Mouse (Mus musculus) adrenal gland, adult 18-20 months (tissue): ENCODE data around the gene Sult1a1. TPM values are rescaled to one million over a fixed set of nuclear protein-coding genes. Genes with fewer than 3 reads are reported as not detected.
A peak's percentile ranks its signal among the peaks of the same experiment; 100 is the strongest.
"Not testable (repeated sequence)": the region's sequence is repeated elsewhere in the genome, so short reads cannot be mapped to it uniquely, and the experiment has no call there.

Experiments
- DNase-seq, 2 experiments: peaks; one replicate each; pipeline ENCODE4 v3.0.0; 2021 to 2022; ENCODE audit warnings: low spot score in 2 of 2
- total RNA-seq, 2 experiments: library from RNA; stranded (reverse); gene quantifications; 1 replicate in 1 of 2; 2 replicates in 1 of 2; pipeline ENCODE4 v1.2.3; 2021

The Sult1a1 gene
- total RNA-seq, 2 experiments from 2014 or later: 48.0 to 52.5 TPM

DNA sequence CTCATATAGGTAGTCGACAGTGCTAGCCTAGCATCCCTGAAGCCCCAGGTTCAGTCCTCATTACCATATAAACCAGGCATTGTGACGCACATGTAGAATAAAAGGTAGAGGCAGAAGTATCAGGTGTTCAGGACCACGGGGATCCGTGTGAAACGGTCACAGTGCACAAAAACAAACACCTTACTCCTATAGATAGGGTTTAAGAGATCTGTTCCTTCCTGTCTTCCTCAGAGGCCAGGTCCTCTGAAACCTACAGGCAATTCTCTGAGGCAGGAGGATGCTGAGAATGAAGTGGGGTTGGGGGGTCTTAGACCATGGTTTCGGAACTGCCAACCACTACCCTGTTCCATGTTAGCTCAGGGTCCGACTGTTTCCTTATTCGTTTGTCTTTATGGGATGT, 21.6 kb upstream of the Sult1a1 start:
- DNase-seq: no peak

DNA sequence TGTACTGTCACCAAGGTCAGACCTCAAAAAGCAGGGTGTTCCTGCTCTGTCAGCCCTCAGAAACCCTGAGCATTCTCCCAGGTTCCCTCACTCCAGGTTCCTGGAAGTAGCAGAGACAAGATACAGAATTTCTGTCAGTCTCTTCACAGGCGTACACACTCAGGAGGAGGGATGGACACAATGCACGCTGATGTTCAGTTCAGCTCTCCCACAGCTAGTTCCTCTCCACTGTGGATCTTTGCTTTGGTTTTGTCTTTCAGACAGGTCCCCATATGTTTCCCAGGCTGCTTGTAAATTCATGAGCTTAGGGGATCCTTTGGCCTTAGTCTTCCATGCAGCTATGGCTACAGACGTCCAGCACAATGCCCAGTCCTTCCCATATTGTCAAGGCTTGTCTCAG, 20.7 kb upstream of the Sult1a1 start:
- no peak for DNase-seq

DNA sequence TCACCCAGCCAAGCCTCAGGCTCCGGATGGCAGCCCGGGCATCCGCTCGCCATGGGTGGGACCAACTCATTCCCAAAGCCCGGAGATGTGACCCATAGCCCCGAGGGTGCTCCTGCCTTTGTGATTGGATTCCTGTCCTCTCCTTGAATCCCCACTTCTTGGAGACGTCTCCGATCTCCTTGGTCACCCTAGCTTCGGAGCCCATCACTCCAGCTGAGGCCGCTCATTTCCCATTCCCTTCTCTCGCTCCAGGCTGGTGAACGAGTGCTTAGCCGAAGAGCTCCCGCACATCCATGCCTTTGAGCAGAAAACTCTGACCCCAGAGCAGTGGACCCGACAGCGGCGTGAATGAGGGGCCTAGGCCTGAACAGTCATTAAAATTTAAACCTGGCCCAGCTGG, 20.1 kb upstream of the Sult1a1 start:
- no peak for DNase-seq

DNA sequence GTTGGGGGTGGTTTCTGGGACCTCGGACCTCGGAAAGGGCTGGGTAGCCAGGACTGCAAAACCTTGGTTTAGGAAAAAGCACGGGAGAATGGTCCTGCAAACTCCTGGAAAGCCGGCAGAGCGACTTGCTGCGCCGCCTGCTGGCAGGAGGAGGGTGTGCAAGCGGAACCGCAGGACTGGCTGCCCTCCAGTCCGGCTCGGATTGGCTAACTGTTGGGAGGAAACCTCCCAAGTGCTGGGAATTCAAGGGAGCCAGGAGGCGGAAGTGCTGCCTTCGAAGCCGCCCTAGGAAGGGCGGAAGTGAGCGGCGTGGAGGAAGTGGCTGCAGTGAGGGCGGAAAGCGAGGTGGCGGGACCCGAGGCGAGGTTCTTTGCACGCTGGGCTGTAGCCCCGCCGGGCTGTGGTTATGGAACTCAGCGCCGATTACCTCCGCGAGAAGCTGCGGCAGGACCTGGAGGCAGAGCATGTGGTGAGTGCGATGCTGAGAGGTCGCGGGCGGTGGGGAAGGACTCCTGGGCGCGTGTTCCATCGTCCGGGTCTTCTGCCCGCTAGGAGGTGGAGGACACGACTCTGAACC, 19.5 kb upstream of the Sult1a1 start, which contains the start of gene Slx1b:
Gene Slx1b, minus strand, starts transcription at position 154 of the 577 bp plus-strand sequence.
- peak; percentile 87 to 88 for DNase-seq

DNA sequence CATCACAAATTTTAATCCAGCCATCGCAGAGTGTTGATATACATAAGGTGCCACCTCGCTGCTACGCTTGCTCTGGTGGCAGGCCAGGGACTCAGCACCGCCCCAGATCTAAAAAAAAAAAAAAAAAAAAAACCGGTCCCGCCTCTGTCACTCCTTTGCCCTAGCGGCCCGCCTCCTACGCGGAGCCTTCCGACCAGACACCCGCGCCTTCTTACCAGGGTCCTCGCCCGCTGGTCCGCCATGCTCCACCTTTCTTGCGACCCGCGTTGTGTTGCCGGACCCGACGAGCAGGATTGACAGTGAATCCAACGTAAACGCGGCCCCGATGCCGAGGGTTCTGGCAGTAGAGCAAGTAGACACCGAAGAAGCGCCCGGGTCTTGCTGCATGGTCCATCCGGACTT, 19.0 kb upstream of the Sult1a1 start, which contains the start of gene Bola2:
Gene Bola2, plus strand, starts transcription at position 192 of the 402 bp plus-strand sequence.
- peak; percentile 63 to 71 for DNase-seq

DNA sequence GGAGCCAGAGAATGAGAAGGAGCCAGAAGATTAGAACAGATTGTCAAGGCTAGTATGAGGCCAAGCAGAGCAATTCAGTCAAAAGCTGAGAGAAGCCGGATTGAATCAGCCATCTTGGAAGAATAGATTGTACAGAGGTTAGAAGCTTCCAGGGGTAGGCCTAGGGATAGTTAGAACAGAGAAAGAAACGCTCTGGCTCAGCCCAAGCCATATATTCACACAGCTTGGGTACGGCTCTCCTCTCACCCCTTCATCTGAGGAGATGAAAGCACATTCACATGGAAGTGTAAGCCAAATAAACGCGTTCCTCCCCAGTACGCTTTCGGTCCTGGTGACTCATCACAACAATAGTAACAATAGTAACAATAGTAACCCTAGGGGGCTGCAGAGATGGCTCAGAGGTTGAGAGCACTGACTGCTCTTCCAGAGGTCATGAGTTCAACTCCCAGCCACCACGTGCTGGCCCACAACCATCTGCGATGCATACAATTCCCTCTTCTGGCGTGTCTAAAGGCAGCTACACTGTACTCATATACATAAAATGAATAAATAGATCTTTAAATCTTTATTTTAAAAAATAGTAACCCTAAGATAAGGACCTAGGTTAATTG, 18.3 kb upstream of the Sult1a1 start:
- DNase-seq: no peak

DNA sequence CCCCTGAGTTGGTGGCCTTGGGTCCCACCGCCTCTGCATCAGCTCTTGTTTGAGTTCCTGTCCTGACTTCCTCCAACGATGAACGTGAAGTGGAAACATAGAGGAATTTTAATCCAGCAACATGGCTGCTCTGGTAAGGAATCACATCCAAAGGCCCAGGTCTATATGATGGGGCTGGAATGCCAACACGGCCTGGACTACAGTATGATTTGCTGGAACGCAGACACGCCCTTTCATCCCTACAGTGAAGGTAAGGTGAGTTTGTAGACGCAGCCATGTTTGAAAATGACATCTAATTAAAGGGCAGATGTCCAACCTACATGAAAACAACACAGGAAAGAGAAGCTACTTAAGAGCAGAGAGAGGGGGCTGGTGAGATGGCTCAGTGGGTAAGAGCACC, 17.5 kb upstream of the Sult1a1 start:
- no peak for DNase-seq

DNA sequence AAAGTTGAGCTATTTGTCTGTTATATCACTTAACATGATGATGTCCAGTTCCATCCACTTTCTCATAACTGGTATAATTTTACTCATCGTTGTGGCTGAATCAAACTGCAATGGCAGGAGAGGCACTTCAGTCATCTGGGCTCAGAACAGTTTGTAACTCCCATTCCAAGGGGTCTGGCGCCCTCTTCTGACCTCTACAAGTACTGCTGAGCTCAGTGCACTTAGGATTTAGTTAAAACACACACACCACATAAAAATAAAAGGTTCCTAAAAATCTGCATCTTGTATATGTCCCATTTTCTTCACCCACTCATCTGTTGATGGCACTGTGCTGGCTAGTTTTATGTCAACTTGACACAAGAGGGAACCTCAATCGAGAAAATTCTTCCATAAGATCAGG, 17.0 kb upstream of the Sult1a1 start:
- peak; percentile 80 to 87 for DNase-seq

DNA sequence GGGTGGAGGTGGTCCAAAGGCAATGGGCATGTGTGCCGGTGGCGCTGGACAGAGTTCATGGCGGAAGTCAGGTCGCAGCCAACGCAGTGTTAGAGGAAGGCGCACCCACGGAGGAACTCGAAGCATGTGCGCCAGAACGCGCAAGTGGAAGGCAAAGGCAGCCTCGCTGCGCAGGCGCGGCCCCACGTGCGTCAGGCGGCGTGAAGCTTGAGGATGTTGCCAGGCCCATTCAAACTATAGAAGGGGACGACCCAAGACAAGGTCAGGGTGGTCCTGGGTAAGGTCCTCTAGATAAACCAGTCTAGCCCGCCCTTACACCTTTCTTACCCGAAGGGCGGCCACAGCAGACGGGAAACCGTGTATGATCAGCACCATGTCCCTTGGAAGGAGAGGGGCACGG, 16.2 kb upstream of the Sult1a1 start:
- DNase-seq: no peak

DNA sequence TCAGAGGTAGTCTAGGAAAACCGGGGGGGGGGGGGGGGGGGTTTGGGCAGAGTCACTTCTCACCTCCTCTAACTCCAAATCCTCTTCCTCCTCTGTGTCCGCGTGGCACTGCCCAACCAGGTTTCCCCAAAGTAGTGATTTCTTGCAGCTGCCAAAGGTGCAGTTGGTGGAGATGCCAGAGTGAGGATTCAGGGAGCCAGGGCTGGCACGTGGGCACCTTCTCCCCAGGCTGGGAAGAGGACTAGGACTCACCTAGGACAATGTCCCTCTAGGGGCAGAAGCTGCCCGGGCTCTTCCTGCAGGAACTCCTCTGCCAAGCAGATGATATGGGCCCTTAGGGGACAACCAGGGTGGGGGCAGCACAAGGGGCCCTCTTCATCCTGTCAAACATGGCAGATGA, 15.4 kb upstream of the Sult1a1 start:
- no peak for DNase-seq

DNA sequence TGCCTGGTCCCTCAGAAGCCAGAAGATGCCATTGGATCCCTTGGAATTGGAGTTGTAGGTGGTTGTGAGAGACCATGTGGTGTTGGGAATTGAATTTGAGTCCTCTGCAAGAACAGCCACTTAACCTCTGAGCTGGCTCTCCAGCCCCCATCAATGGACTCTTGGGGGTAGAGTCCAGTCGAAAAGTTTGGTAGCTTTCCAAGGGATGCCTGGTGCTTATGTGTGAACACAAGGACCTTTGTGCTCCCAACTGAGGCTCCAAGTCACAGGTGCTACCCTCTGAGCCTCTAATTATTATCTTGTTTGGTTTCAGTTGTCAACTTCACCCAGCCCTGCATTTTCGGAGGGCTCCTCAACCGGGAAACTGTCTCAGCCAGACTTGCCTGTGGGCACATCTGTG, 14.5 kb upstream of the Sult1a1 start:
- DNase-seq: no peak

DNA sequence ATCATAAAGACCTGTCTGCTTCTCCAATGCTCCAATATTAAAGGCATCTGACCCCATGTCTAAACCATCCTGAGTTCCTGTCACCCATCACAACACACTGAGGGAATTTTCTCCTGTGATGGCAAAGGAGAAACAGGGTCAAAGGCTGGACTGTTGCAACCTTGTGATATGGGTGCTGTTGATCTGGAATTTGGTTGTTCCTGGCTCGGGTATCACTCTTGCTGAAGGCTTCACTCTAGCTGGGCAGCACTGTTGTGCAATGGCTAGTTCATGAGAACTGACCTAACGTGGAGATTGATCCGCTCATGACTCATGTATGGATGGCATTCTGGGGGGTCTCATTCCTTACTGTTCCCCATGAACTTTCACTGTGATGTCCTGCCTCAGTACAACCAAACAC, 12.8 kb upstream of the Sult1a1 start:
- no peak for DNase-seq

DNA sequence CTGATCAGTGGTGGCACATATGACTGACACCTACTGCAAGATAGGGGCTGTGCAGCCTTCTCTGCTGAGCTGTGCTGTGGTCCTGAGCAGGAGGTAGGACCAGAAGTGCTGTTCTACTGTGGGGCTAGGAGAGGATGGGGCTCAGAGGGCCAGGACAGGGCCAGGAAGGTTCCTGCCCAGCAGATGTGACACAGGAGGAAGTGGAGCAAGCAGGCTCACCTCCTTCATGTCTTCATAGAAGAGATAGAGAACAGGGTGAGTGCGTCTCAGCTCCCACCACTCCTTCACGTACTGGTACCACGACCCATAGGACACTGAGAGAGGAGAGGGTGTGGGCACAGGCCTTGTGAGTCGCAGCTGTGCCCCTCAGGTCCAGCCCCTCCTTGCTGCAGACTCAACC, 11.9 kb upstream of the Sult1a1 start:
- DNase-seq: not testable (repeated sequence)

DNA sequence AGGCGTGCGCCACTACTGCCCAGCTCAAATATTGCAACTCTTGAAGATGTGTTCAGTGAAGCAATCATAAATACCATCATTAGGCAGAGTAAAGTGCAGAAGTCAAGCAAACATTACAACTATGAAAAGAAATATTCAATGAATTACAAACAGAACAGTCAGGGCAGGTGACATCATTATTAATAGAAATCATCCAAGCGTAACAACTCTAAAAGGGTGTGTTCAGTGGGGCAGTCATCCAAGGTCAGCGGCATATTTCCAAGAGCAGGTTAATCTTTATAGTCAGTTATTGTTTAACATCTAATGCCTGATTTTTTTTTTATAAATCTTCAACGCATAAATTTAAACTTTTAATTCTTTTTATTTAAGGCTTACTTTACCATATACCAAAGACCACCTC, 5.0 kb upstream of the Sult1a1 start:
- DNase-seq: no peak

DNA sequence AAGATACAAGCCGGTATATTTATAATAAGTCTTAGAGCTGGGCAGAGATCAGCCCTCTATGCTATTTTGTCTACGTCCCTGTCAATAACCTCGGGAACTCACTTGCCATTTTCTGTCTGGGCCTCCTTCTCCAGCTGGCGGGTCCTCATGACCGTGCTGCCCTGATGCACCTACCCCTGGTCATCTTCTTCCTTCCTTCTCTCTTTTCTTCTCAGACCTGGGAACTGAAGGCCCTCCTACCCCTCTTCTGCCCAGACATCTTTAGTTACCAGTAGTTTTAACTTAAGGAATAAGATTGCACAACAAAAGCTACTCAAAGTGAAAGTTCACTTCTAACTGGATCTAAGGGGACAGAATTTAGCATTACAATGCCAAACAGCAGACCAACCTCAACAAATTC, 3.5 kb upstream of the Sult1a1 start:
- no peak for DNase-seq

DNA sequence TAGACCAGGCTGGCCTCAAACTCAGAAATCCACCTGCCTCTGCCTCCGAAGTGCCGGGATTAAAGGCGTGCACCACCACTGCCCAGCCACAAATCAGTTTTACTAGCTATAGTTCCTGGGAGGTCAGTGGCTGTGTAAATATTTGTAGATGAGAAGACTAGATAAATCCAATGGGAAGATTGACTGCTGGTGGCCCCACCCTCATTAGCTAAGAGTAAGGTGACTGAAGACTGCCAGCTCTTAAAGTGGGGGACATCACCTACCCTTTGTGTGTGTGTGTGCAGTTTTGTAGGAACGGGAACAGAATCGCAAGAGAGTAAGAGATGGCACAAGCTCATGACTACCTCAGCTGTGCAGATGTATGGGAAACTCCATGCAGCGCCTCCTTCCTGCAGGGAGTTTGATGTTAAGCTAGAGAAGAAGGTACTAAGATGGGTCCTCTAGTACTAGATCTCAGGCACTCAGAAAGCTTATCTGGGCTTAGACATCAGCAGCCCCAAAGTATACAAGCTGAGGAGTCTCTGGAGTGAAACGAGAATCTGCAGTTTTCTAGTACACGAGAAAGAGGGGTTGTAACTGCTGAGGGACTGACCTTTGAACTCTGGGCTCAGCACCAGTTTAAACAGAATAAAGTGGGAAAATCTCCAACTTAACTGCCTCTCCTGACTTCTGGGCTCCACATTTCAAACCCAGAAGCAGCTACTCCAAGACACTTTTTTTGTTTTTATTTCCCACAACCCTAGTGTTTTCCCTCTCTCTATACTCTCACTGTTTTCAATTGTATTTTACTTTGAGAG, 2.5 kb upstream of the Sult1a1 start:
- DNase-seq: no peak

DNA sequence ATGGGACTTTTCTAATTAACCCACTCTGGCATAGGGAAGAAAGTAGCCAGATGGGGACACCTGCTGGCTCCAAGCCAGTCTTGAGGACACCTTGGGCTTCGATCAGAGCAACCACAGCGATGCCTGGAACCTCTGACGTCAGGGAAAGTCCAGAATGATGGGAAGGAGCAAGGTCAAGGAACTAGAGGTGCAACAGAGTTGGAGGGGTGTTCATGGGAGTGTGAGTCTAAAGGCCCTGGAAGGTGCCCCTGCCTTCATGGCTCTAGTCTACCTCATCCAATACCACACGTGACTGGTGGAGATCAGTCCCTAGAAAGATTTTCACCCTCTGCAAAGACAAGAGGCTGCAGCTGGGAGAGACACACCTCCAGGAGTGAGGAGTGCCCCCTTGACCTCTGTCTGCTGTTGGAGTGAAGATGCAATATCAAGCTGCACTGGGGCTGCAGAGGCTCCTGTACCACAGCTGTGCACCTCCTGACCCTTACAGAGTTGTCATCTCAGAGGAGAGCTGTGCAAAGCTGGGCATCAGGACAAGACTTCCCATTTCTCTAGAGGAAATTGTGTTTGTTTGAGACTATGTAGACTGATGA, 494 bp upstream of the Sult1a1 start:
- DNase-seq: no peak

DNA sequence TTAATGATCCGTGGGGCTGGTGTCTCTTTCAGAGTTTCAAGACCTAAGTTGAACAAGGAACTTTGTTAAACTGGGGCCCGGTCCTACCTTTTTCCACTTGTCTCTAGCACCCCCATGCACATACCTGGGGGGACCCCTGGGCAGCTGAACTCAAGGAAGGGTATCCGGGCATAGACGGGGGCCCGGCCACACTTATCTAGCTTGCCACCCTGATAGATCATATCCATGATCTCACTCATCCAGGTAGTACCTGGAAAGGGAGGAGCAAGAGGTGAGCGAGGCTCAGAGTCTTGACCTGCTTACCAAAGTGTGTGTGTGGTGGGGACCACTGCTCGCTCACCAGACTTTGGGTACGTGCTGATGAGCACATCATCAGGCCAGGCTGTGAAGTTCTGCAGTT, 1.1 kb downstream of the Sult1a1 start:
- no peak for DNase-seq

DNA sequence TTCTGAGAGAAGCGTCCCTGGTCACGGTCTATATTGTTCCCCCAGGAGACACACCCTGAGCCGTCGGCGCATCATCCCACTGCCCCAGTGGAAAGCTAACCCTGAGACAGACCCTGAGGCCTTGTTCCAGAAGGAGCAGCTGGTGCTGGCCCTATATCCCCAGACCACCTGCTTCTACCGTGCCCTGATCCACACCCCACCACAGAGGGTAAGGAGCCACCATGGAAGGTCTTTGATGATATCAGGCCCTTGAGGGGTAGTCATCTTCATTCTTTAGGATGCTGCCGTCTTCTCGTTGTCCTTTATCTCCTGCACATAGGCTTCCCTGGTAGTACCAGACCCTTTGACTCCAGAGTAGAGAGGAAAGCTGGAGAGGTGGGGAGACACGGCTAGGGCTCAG, 4.1 kb downstream of the Sult1a1 start:
- DNase-seq: no peak

DNA sequence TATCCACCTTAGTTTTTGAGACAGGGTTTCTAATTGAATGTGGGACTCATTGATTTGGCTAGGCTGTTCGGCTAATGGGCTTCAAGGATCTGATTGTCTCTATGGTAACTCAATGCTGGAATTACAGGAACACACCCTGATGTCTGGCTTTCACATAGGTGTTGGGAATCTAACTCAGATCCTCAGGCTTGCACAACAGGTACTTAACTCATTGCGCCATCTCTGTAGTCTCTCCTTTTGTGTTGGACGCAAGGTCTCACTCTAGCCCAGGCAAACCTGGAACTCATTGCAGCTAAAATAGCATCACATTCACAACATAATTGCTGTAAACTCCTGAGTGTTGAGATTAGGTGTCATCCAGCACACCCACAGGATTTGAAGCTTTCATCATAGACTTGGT, 6.1 kb downstream of the Sult1a1 start:
- DNase-seq: no peak

DNA sequence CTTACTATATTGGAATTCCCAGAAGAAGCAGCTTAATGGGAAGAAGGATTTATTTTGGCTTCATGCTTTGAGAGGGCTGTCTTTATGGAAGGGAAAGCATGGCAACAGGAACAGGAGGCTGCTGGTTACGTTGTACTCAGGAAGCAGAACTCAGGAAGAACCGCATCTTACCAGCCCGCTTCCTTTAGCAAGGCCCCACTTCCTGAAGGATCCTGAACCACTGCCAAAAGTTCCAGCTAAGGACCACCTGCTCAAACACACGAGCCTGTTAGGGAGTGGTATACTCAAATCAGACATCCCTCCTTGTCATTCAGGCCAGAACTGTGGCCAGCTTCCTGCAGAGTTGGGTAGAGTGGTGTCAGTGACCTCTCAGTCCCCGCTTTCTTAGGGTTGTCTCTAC, 7.8 kb downstream of the Sult1a1 start:
- no peak for DNase-seq

DNA sequence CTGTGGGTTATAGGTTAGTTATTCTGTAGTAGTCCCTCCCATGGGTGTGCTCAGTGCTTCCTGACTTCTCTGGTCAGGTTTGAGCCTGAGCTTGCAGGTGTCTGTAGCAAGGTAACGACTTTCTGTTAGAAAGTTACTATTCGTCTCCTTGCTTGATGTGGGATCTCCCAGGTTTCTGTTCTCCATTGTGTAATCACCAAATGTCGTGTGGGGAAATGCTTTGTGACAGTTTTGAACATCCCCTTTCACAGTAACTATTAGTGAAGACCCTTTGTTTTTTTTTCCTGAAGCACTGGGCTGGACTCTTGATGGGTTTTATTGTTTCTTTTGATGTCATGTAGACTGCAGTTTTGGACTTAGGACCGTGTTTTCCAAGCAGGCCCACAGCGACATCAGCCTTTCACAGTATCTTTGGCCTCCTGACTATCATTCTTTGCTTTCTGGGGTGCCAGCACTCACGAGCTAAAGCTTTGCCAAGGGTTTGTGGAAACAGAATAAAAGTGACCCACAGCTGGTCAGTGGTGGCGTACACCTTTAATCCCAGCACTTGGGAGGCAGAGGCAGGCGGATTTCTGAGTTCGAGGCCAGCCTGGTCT, 8.6 kb downstream of the Sult1a1 start:
- no peak for DNase-seq
